Mouse (Mus musculus) midbrain, embryonic 13.5 days (tissue): ENCODE measurements around the gene Limch1. TPM values are rescaled to one million over a fixed set of nuclear protein-coding genes. Genes with fewer than 3 reads are reported as not detected.

Source experiments
- ATAC-seq: fragments of 200-750 bp; cut with Nextera tagmentation; 2 replicates; pipeline ENCODE4 v1.8.0; 2017; ENCODE audit warnings: mild to moderate bottlenecking, moderate TSS enrichment, moderate library complexity
- H3K27ac ChIP-seq: fragments of 300-500 bp; sonication (generic); 2 replicates; pipeline ENCODE4 v1.5.1; 2015; ENCODE audit warnings: inconsistent platforms, mild to moderate bottlenecking, moderate library complexity
- H3K27me3 ChIP-seq: fragments of 300-500 bp; sonication (generic); 2 replicates; pipeline ENCODE4 v1.6.1; 2015; ENCODE audit warnings: mild to moderate bottlenecking, inconsistent platforms
- H3K36me3 ChIP-seq: fragments of 300-500 bp; sonication (generic); 2 replicates; pipeline ENCODE4 v1.6.1; 2015; ENCODE audit warnings: mild to moderate bottlenecking, inconsistent platforms
- H3K4me1 ChIP-seq: fragments of 300-500 bp; sonication (generic); replicated peaks from 2 replicates; pipeline ENCODE4 v1.6.1; 2015; ENCODE audit warnings: inconsistent platforms
- H3K4me2 ChIP-seq: fragments of 300-500 bp; sonication (generic); replicated peaks from 2 replicates; pipeline ENCODE4 v1.6.1; 2015; ENCODE audit warnings: moderate library complexity, mild to moderate bottlenecking, inconsistent platforms
- H3K4me3 ChIP-seq: fragments of 300-500 bp; sonication (generic); replicated peaks from 2 replicates; pipeline ENCODE4 v1.5.1; 2015; ENCODE audit warnings: mild to moderate bottlenecking, inconsistent platforms
- H3K9ac ChIP-seq: fragments of 300-500 bp; sonication (generic); replicated peaks from 2 replicates; pipeline ENCODE4 v1.6.1; 2015; ENCODE audit warnings: mild to moderate bottlenecking, inconsistent platforms
- H3K9me3 ChIP-seq: fragments of 300-500 bp; sonication (generic); 2 replicates; pipeline ENCODE4 v1.6.1; 2016; ENCODE audit warnings: mild to moderate bottlenecking, inconsistent platforms
- WGBS: fragments of 180-500 bp; shearing (Covaris S2); methylation state at CpG from one replicate; pipeline ENCODE4 v1.1.7; 2015; 5-methylcytosine and 5-hydroxymethylcytosine counted together
- polyA plus RNA-seq: library from polyadenylated mRNA; unstranded; fragments of >200 nt; fragmentation: Nextera tagmentation; extraction: Ambion mirVana; gene quantifications from 2 replicates; pipeline ENCODE4 v1.2.1, GENCODE M21; 2015

The Limch1 gene
- polyA plus RNA-seq, 1 experiment from 2014 or later = 41.9 TPM

DNA sequence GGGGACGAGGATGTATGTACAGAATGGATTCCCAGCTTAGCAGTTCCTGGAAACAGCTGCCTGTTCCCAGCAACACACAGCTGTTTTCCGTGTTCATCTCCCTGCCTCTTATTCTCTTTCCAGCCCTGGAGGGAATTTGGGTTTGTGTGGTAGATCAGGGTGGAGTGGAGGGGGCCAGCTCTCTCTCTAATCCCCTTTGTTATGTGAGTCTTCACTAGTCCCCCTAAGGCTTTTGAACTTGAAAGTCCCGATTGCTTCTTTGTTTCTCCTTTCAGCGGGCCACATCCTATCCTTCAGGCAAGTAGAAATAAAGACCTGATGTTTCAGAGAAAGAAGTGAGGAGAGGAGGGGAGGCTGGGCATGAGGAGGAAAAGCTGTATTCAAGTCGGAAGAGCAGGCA, 24.7 kb upstream of the Limch1 start:
- Histone ChIP-seq H3K9ac (no peak overlapping the region), H3K4me2 (no peak overlapping the region), H3K4me1 (peaks cover 26% of the 10 kb centered on the region), H3K27ac (no peak overlapping the region; the same call in 1 of the 2 replicates), H3K27me3 (no peaks in the 10 kb centered on the region), H3K4me3 (no peak overlapping the region), H3K36me3 (no peaks in the 10 kb centered on the region), H3K9me3 (no peaks in the 10 kb centered on the region)
- WGBS = 4% methylated on average over 5 of the region's 5 CpGs
- peak; percentile 73; the same call in 1 of the 2 replicates for ATAC-seq

DNA sequence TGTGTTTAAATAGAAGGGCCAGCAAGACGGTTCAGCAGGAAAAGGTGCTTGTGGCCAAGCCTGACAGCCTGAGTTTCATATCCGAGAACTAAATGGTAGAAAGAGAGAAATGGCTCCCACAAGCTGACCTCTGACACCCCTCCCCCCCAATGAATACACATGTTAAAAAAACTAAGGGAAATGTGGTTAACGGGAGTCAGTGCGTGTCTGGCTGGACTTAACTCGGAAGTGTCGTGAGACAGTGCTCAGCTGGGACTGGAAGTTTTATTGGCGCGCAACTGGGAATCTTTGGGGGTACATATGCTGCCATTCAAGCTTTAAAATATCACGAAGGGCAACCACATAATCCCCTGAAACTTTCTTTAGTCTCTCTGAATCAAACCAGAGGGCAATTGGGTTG, 23.0 kb upstream of the Limch1 start:
- Histone ChIP-seq H3K27me3 (no peaks in the 10 kb centered on the region), H3K4me3 (no peak overlapping the region), H3K4me2 (no peak overlapping the region), H3K36me3 (no peaks in the 10 kb centered on the region), H3K9ac (no peak overlapping the region), H3K27ac (no peak overlapping the region; the same call in 1 of the 2 replicates), H3K4me1 (peaks cover 26% of the 10 kb centered on the region), H3K9me3 (no peaks in the 10 kb centered on the region)
- whole genome bisulfite sequencing = 57% methylated on average over 9 of the region's 9 CpGs
- ATAC-seq = no peak

DNA sequence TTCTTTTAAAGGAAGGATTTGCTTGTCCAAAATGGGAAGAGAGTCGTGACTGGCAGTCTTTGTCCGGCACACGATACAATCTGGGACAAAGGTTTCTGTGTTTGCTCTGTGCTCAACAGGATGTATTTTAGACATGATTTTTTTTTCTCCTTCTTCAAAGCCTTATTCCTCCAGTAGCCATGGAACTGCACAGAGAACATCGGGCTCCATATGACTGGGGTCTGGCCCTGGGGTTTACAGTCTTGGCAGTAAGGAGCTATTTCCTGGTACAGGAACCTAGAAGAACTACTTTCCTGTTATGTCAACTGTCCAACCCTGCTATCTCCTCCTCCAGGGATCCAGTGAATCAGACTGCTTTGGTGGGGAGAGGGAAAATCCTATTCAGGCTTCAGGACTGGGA, 22.6 kb upstream of the Limch1 start:
- 41% methylated on average over 4 of the region's 4 CpGs for WGBS
- H3K36me3 ChIP-seq = no peaks in the 10 kb centered on the region
- H3K9me3 ChIP-seq = no peaks in the 10 kb centered on the region
- H3K4me3 ChIP-seq = no peak overlapping the region
- H3K4me1 ChIP-seq = peaks cover 26% of the 10 kb centered on the region
- no peaks in the 10 kb centered on the region for H3K27me3 ChIP-seq
- no peak overlapping the region for H3K9ac ChIP-seq
- no peak overlapping the region for H3K4me2 ChIP-seq
- ATAC-seq = no peak
- peak overlapping the region; percentile 30; the same call in 1 of the 2 replicates for H3K27ac ChIP-seq

DNA sequence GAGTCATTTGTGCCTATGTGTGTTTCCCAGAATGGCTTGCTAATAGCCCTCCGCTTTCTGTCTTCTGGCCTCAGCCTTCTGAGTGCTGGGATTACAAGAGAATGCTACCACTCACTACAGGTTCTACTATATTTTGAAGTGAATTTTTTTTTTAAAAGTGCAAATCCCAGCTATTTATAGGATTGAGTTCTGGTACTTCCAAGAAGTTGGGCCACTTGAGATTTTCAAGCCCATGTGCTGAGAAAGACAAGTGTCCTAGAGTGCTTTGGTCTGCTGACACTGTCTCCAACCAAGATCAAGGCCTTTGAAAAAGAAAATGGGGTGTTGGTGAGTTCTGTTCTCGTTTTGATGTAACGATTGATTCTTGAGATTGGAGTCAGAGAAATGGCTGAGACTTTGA, 22.0 kb upstream of the Limch1 start:
- 80% methylated on average over 3 of the region's 3 CpGs for WGBS
- H3K4me1 ChIP-seq = peaks cover 24% of the 10 kb centered on the region
- ATAC-seq = no peak
- H3K36me3 ChIP-seq = no peaks in the 10 kb centered on the region
- no peak overlapping the region for H3K9ac ChIP-seq
- no peaks in the 10 kb centered on the region for H3K9me3 ChIP-seq
- H3K27ac ChIP-seq = 0 out of 2 replicates have a peak overlapping the region, but pooled peaks have one; percentile 30
- H3K4me3 ChIP-seq = no peak overlapping the region
- H3K4me2 ChIP-seq = no peak overlapping the region
- no peaks in the 10 kb centered on the region for H3K27me3 ChIP-seq

DNA sequence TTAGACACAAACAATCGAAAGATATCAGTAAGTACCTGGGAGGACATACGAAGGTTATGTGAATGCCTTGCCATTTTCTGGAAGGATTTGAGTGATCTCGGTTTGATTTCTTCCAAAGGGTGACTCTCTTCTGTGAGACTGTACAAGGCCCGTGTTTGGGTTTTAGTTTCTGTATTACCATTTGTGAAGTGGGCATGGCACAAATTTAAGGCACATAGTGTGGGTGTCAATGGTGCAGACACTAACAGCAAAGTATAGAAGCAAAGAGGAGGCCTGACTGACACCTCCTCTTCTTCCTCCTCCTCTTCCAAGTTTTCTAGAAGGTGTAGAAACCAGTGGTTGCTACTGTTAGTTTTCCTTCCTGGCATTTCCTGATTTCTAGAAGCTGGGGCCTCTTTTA, 16.3 kb upstream of the Limch1 start:
- no peak overlapping the region for H3K4me2 ChIP-seq
- no peaks in the 10 kb centered on the region for H3K9me3 ChIP-seq
- H3K36me3 ChIP-seq = no peaks in the 10 kb centered on the region
- H3K4me3 ChIP-seq = no peak overlapping the region
- no peak overlapping the region for H3K9ac ChIP-seq
- no peak for ATAC-seq
- no peaks in the 10 kb centered on the region for H3K27me3 ChIP-seq
- 88% methylated on average over 4 of the region's 4 CpGs for WGBS
- H3K4me1 ChIP-seq = peaks cover 12% of the 10 kb centered on the region
- H3K27ac ChIP-seq = no peak overlapping the region

DNA sequence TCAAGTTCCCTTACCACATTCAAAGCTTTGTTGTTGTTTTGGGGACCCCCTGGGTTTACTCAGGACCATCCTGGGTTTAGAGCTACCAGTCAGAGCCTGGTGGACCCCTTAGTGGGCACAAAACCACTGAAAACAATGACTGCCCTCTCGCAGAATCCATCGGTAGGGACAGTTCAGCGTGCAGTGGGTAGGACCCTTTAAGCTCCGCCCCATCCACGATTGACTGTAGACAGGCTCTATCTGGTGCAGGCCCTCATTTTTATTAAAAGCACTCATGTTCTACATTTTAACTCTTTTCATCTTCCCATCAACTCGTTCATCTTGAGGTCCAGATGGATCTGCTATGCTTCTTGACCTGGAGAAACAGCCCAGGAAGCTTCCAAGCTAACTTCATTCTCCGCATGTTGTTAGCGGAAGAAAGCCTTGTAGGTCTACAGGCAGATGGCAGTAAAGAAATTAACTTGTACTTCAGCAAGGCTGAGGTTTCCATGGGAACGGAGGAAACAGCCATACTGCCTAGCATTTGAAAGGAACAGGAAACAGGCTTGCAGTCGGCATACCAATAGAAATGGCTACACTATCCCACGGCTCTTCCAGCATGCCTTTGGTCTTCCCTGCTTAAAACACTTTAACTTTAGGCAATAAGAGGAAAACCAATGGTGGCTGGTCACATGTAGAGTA, 14.9 kb upstream of the Limch1 start:
- H3K4me2 ChIP-seq = peak overlapping the region; percentile 36
- no peaks in the 10 kb centered on the region for H3K36me3 ChIP-seq
- no peak overlapping the region for H3K4me3 ChIP-seq
- H3K9ac ChIP-seq = no peak overlapping the region
- no peak overlapping the region for H3K27ac ChIP-seq
- peak; percentile 95 for ATAC-seq
- 20% methylated on average over 11 of the region's 11 CpGs for WGBS
- peaks cover 12% of the 10 kb centered on the region for H3K4me1 ChIP-seq
- H3K27me3 ChIP-seq = no peaks in the 10 kb centered on the region
- H3K9me3 ChIP-seq = no peaks in the 10 kb centered on the region

DNA sequence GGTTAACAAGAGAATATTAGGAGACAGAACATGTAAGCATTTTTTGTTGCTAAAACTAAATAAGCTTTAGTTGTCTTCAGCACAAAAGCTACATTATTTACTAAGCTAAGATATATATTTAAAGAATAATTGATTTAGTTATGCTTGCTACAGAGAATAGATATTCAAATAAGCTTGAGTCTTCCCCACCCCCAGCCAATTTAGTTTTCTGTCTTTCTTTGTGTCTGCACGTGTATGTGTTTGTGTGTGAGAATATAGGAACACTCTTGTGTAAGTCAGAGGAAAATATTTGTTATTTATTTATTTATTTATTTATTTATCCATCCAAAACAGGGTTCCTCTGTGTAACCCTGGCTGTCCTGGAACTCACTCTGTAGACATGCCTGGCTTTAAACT, 14.3 kb upstream of the Limch1 start:
- 0 out of 2 replicates have a peak, but pooled peaks have one; percentile 5 for ATAC-seq
- Histone ChIP-seq H3K27me3 (no peaks in the 10 kb centered on the region), H3K9me3 (no peaks in the 10 kb centered on the region), H3K27ac (no peak overlapping the region), H3K9ac (no peak overlapping the region), H3K36me3 (no peaks in the 10 kb centered on the region), H3K4me2 (peak overlapping the region; percentile 36), H3K4me1 (peaks cover 12% of the 10 kb centered on the region), H3K4me3 (no peak overlapping the region)
- WGBS = 24% methylated on average over 1 of the region's 1 CpGs

DNA sequence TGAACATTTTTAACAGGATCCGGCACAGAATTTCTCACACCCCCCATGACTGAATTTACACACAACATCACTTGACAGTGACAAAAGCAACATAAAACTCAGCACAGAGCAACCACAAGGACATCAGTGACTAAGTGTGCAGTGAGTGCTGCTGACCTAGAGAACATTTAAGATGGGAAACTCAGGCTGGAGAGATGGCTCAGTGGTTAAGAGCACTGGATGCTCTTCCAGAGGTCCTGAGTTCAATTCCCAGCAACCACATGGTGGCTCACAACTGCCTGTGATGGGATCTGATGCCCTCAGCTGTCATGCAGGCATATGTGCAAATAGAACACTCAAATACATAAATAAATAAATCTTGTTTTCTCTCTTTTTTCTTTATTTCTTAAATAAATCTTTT, 12.1 kb upstream of the Limch1 start:
- Histone ChIP-seq H3K27ac (no peak overlapping the region), H3K4me2 (no peak overlapping the region), H3K4me1 (peaks cover 12% of the 10 kb centered on the region), H3K9me3 (no peaks in the 10 kb centered on the region), H3K9ac (no peak overlapping the region), H3K36me3 (no peaks in the 10 kb centered on the region), H3K27me3 (no peaks in the 10 kb centered on the region), H3K4me3 (no peak overlapping the region)
- 100% methylated on average over 1 of the region's 1 CpGs for WGBS
- ATAC-seq = no peak

DNA sequence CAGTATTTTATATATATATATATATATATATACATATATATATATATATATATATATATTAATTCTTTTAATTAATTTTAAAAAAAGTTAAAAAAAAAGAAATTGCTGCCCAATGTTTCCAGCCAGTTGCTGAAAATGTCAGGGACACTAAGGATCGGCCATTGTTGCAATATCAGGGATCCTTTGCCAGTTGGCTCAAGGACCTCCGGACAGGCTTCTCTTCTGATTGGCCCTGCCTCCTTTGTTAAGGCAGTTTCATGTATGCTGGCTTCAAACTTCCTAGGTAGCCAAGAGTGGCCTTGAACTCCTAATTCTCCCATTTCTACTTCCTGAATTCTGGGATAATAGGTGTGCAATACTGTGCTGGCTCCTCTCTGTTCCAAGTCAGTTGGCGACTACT, 6.3 kb upstream of the Limch1 start:
- Histone ChIP-seq H3K4me1 (no peaks in the 10 kb centered on the region), H3K9me3 (no peaks in the 10 kb centered on the region), H3K27me3 (no peaks in the 10 kb centered on the region), H3K27ac (no peak overlapping the region), H3K4me3 (no peak overlapping the region), H3K4me2 (no peak overlapping the region), H3K9ac (no peak overlapping the region), H3K36me3 (no peaks in the 10 kb centered on the region)
- no peak for ATAC-seq
- 96% methylated on average over 3 of the region's 3 CpGs for WGBS

DNA sequence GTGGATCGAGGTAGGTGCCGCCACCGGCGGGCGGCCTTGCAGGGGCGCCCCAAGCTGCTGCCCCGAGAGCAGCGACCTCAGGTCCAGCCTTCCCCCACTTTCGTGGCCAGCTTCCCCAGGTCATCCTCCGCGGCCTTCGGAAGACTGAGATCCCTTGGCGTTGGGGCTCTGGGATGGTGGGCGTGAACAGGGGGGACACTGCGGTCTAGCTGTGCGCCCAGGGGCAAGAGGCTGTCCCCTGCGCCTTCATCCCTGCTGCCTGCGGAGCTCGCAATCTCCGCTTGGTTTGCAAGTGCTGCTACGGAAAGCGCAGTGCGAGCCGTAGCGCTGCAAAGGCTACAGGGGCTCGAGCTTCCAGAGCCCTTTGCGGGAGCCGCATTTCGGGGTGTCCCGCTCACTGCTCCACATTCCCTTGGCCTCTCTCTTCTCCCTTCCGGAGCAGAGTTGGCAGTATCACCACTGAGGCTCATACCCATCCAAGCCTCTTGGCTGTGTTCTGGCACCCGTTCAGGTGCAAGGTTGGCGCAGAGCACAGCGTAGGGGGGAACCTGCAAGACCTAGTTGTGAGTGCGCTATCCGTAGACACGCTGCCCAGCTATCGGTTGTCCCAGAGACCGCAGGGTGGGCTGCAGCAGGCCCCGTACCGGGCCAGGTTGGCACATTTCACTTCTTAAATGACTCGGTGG, 512 bp downstream of the Limch1 start:
- Histone ChIP-seq H3K4me1 (peaks cover 41% of the 10 kb centered on the region), H3K9me3 (no peaks in the 10 kb centered on the region), H3K4me3 (peak overlapping the region; percentile 78), H3K27me3 (no peaks in the 10 kb centered on the region), H3K27ac (peak overlapping the region; percentile 86), H3K4me2 (peak overlapping the region; percentile 91), H3K36me3 (no peaks in the 10 kb centered on the region), H3K9ac (peak overlapping the region; percentile 87)
- under 1% methylated on average over 42 of the region's 42 CpGs for WGBS
- ATAC-seq = peak; percentile 77

DNA sequence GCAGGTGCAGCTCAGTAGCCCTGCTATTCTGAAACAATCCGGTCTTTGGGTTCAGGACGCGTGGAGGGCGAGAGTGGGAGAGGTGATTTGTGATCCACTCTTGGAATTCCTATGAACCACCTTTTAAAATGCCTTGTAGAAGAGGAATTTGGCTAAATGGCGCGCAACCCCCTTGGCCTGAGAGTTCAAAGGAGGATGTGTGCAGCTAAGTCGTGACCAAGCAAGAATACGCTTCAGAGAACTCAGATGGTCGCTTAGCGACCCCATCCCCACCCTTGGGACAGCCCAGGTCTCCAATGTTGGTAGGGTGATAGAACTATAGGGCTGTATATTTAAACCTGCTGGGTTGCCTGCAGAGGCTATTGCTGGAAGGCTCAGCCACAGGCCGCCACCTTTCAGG, 1.1 kb downstream of the Limch1 start:
- Histone ChIP-seq H3K27ac (peak overlapping the region; percentile 86), H3K4me3 (peak overlapping the region; percentile 78), H3K9me3 (no peaks in the 10 kb centered on the region), H3K36me3 (no peaks in the 10 kb centered on the region), H3K4me2 (peak overlapping the region; percentile 91), H3K9ac (peak overlapping the region; percentile 87), H3K4me1 (peaks cover 48% of the 10 kb centered on the region), H3K27me3 (no peaks in the 10 kb centered on the region)
- 5% methylated on average over 11 of the region's 11 CpGs for WGBS
- no peak for ATAC-seq

DNA sequence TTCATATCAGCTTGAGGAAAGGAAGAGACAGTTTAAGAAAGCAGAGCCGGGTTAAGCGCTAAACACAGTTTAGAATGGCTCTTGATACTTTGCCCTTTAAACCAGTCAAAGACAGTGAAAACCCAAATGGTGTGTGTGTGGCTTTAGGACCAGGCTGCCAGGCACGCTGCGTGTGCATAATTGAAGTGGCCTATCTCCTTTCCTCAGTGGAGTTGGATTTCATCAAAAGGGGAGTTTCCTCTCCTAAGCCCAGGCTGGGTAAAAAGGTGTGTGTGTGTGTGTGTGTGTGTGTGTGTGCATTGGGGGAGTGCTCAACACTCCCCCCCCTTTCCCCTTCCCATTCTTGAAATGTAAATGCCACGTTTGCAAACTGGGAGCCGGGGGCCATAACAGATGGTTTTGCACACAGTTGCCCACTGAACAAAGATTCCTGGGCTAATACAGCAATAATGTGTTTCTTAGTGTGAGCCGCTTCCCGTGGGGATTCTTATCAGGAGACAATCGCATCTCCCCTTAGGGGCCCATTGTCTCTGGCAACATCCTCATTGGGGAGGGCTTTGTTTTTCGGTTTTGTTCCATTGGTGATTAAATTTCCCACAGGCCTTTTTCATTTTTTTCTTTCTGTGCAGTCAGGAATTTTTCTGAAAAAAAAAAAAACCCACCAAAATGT, 2.3 kb downstream of the Limch1 start:
- Histone ChIP-seq H3K4me1 (peaks cover 49% of the 10 kb centered on the region), H3K4me2 (peak overlapping the region; percentile 91), H3K27ac (peak overlapping the region; percentile 37), H3K4me3 (peak overlapping the region; percentile 78), H3K27me3 (no peaks in the 10 kb centered on the region), H3K9ac (peak overlapping the region; percentile 49), H3K36me3 (no peaks in the 10 kb centered on the region), H3K9me3 (no peaks in the 10 kb centered on the region)
- 4% methylated on average over 10 of the region's 10 CpGs for WGBS
- ATAC-seq = no peak
